Mouse (Mus musculus) kidney, postnatal 4 days (tissue): ENCODE measurements around the gene Per1.
A peak's percentile ranks its signal among the peaks of the same experiment; 100 is the strongest.

Source experiments
- DNase-seq, 2 experiments: peaks; one replicate each; pipeline ENCODE4 v3.0.0; 2021; ENCODE audit warnings: mixed read lengths in 2 of 2

The Per1 gene

GRCm38 (mm10) chr11:69094697-69095429 is at the start of gene Per1:
TSS of gene Per1 (plus strand) at chr11:69095217.
- peak; percentile 98 to 99 for DNase-seq

- DNase-seq: peak; percentile 90 to 95
Observed at GRCm38 (mm10) chr11:69045531-69046394, 49.3 kb upstream of the Per1 start, which contains the start of gene Aurkb. TSS of gene Aurkb (plus strand) at chr11:69045647.

DNA sequence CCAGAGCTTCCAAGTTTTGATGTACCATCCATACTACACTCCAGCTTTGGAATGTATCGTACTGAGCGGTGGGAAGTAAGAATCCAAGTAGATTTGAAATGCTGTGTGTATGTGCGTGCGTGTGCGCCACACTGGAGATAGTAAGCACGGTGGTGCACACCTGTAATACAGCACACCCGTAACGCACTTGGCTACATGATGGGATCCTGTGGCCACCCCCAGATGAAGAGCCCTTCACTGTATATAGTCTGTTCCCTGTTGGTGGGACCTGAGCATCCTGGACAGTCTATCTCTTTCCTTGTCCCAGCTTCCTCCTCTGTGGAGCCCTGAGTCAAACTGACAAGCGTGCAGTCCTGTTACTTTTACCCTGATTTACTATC is 48.6 kb upstream of the Per1 start:
- no peak for DNase-seq

DNA sequence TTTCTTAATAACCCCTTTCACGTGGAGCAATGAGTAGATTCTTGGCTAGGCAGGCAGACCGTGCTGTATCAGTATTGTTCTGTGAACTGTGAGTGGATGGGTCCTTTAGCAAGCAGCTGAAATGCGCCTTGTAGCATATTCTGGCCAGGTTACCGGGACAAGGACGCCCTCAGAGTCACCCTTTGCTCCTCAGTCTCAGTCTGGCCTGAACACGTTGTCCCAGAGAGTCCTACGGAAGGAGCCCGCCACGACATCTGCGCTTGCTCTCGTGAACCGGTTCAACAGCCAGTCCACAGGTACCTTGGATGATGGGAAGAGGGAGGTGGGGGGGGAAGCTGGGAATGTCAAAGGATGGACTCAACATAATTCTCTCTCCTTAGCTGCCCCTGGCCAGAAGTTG is 47.4 kb upstream of the Per1 start:
- no peak for DNase-seq

DNA sequence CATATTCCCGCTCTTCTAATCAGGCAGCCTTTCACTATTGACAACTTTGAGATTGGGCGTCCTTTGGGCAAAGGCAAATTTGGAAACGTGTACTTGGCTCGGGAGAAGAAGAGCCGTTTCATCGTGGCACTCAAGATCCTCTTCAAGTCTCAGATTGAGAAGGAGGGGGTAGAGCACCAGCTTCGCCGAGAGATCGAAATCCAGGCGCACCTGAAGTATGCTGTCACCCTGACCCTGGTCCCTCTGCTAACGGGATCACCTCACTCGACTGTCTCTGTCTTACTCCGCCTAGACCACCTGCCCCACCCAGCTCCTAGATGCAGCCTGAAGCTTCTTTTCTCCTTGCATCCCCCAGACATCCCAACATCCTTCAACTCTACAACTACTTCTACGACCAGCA is 46.9 kb upstream of the Per1 start:
- DNase-seq: no peak

DNA sequence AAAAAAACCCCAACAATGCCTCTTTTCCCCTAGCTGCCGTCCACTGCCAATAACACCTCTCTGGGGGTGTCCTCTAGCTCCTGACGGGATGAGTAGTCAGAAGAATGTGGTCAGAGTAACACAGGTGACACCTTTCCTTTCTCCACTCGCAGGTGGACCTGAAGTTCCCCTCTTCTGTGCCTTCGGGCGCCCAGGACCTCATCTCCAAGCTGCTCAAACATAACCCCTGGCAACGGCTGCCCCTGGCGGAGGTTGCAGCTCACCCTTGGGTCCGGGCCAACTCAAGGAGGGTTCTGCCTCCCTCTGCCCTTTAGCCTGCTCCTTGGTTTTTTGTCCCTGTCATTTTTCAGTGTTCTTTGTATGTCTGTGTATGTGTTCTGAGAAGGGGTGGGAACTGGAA is 44.3 kb upstream of the Per1 start:
- DNase-seq: no peak

DNA sequence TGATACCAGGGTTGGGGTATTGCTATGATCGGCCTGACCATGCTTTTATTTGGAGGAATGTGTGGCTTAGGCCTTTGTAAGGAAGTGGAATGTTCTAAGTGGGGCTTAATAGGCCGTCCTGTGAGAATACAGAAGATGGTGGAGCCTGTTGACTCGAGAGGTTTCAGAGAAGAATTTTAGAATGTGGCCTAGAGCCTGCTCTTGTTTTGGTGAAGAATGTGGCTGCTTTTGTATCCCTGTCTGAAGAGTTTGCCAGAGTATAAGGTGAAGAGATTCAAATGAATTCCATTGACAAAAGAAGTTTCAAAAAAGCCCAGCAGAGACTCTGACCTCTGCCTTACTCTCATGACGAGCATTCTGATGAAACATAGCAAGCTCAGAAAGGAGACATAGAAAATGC is 43.2 kb upstream of the Per1 start:
- DNase-seq: no peak

DNA sequence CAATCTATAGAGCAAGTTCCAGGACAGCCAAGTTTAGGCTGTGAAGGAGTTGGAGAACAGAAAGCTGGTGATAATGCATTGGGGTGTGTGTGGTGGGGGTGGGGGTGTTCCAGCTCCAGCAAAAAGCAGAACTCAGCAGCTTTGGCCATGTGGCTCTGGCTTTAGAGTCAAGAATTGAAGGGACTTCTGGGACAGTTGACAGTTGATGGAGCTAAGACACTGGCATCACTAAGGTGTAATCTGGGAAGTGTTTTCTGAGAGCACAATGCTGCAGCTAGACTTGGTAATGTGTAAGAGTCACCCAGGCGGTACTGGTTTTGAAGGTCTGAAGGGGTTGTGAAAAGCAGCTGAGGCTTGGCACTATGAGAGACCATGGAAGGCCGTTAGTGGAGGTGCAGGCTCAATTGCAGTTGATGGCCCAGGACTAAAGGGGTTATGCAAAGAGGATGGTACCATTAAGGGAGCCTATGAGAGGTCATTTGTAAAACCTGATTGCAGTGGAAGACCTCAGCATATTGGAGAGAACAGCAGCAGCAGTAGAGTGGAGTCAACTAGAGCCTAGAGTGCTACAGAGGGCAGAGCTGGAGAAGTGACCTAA is 42.1 kb upstream of the Per1 start:
- no peak for DNase-seq

- no peak for DNase-seq
Observed at GRCm38 (mm10) chr11:69053848-69054247, 41.2 kb upstream of the Per1 start.

- DNase-seq: no peak
Observed at GRCm38 (mm10) chr11:69058265-69058664, 36.8 kb upstream of the Per1 start.

- DNase-seq: no peak
Observed at GRCm38 (mm10) chr11:69058729-69059356, 36.2 kb upstream of the Per1 start.

DNA sequence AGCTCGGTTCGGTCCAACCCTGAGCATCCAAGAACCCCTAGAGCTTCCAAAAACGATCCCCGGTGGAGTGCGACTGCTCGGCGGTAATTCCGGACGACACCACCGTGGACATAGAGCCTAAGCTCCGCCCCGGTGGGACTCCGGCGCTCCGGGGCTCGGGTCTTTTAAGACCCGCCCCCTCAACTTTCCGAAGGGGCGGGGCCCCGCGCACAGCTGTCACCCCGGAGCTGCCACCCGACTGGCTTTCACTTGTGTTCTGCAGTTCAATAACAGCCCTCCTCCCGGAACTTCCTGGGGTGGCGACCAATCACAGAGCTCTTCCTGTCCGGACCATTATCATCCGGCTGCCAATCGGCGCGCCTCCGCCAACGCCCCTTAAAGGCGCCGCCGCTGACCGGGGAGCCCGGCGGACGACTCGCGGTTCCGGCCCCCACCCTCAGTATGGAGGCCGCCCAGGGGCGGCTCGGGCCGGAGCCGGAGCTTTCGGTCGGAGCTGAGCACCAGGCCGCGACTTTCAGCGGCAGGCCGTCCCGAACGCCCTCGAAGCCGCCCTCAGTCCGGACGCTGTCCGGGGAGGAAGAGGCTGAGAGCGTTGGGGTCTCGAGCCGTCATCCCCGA is 35.6 kb upstream of the Per1 start, which contains the start of gene Borcs6:
TSS of gene Borcs6 (plus strand) at position 361 of the 618 bp plus-strand sequence.
- DNase-seq: peak; percentile 92 to 96

DNA sequence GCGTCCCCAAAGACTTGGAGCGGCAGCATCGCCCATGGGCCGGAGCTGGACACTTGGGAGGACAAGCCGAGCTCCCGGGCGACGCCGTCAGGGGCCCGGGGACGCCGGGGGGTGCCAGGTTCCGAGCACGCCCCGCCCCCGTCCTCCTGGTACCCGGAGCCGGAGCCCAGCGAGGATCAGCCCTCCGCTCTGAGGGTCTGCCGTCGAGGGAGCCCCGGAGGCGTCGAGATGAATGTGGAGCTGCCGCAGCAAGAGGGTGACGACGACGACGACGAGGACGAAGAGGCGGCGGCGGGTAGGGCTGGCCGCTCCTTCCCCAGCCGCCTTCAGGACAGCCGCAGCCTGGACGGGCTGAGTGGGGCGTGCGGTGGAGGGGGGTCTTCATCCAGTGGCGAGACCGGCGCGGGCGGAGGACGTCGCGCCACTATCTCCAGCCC is 35.0 kb upstream of the Per1 start:
- DNase-seq: peak in 1 of 2 experiments; percentile 80

DNA sequence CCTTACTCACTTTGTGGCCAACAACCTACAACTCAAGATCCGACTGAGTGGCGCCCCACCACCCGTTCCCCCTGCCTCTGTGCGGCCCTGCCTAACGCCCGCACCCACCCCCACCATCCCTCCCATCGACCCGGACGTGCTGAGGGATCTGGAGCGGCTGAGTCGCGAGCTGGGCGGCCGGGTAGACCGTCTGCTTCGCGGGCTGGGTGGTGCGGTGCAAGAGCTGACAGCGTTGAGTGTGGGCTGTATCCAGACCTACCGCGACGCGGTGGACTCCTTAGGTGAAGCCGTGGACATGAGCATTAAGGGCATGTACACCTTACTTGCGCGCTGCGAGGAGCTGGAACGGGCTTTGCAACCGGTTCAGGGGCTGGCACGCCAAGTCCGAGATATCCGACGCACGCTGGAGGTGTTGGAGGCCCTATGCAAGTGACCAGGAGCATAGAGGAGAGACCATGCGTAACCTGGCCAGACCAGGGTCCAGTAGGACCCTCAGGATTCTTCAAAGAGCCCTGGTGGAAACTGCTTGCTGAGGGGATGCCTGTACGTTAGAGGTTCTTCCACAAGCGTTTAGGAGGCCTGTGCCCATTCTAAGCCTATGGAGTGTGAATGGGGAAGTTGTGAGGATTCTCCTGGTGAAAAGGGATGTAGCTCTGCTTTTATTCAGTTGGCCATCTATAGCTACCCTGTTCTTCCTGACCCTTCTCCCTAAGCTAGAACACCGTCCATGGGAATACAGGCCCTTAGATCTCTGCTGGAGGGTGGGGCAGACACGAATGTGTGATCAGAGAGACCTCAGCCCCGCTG is 34.4 kb upstream of the Per1 start:
- peak; percentile 56 to 69 for DNase-seq

DNA sequence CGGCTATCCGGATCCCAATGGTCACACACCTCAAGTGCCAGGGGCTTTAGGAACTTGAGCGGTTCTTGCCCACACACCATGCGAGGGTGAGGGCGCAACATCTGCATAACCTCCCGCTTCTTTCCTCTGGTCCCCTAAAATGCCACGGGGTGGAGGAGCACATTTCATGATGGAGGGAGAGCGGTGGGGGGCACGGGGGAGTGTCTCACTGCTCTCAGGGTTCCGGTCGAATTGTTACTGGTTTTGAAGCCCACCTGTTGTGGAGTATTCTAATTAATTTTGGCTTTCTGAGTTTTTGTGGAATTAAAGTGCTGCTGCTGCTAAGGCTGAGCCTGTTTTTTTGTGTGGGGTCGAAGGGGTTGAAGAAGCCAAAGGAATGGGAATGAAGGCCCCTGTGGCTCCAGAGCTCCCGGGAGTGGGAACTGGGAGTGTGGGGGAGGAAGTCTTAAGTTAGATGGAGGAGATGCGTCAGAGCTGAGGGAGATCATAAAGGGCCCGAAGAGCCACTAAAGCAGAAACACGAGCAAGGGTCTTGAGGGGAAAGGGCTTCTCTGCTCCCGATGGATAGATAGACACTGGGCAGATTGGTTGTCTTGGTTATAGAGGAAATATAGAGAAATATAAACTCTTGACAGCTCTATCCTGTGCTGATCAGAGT is 33.6 kb upstream of the Per1 start:
- peak in 1 of 2 experiments; percentile 26 for DNase-seq

- DNase-seq: peak; percentile 78 to 85
Observed at GRCm38 (mm10) chr11:69062194-69062760, 32.7 kb upstream of the Per1 start.

- peak; percentile 96 for DNase-seq
Observed at GRCm38 (mm10) chr11:69062761-69063224, 32.2 kb upstream of the Per1 start.

DNA sequence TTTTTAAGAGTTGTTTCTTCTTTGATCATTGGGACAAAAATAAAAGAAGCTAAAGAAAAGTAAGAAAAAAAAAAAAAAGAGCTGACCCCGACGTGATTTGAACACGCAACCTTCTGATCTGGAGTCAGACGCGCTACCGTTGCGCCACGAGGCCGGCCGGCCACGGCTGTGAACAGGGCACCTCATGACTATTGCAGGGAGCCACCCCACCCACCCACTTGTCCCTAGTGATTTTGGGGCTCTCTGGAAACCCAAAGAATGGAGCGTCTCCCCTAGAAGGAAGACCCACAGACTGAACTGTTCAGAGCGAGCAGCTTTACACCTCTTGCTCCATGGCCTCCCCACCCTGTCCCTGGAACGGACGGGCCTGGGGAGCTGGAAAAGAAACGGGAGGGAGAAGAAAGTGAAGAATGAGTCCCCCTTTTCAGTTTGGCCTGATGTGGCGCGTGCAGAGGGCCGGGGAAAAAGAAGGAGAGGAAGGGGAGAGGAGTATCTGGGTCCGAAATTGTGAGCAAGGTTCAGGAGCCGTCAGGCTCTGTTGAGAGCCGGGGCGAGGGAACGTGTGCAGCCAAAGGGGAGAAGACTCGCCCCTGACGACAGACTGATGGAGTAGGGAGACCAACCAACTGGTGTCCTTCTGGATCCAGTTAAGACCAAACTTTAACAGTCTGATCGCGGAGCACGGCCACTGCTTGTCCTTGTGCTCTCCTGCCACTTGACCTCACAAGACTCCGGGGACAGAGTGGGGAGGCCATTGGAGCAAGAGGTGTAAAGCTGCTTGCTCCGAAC is 31.4 kb upstream of the Per1 start:
- DNase-seq: peak; percentile 92 to 93

DNA sequence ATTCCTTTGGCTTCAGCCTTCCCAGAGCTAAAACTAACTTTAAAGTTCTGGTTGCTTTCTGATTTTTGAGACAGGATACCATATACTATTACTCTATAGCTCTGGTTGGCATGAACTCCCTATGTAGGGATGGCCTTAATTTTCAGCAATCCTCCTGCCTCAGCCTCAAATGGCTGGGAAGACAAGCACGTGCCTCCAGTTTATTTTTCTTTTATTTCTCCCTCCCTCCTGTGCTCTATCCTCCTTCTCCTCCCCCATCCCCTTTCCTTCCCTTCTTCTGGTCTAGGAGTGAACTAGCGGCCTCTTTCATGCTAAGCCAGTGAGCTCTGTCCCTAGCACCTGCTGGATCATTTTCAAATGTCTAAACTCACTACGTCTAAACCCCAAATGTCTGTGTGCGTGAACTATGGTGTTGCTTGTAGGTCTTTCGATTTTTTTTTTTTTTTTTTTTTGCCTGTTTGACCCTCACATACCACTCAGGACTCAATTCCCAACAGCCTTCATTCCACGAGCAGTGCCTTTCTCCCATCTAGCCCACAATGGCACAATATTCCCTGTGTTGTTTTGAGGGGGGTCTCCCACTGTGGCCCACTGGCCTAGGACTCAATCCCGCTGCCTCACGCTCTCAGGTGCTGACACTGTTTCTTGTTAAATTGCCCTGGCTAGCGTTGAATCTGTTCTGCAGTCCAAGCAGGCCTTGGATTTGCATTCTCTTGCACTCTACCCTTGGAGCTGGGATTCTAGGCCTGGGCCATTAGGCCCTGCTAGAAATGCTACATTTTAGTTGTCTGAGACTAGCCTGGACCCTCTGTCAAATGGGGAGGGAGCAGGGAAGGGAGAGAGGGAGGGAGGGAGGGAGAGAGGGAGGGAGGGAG is 30.5 kb upstream of the Per1 start:
- no peak for DNase-seq
